Mouse (Mus musculus) right cerebral cortex, adult 18-20 months (tissue): ENCODE measurements around the gene Ptprr.
A peak's percentile ranks its signal among the peaks of the same experiment; 100 is the strongest.

Source experiments
- DNase-seq: peaks from one replicate; pipeline ENCODE4 v3.0.0; 2022; ENCODE audit warnings: mixed read lengths

Gene Ptprr

DNA sequence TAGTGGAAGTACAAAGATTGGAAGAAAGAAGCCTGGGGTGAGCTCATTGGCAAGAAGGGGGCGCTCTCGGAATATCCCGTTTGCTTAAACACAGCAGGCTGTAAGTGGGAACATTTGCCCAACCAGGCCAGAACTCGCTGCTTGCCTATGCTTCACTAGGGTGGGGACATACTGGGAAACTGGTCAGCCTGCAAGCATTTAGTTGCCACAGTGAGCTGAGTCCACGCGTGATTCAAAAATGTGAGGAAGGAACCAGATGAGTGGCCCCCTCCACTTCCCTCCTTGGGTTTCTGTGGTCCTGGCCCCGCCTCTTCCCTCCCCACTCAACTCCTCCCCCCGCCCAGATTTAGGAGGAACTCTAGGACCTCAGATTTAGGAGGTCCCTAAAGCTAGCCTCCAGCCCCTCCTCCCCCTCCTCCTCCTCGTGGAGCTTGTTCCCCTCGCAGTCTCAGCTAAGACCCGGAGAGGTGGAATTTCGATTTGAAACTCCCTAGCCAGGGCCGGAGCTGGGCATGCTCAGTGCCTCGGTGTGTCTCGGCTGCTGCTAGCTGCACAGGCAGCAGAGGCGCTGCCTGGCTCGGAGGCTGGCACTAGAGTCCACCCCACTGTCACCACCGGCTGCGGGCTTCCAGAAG, at the start of gene Ptprr:
Gene Ptprr, plus strand, starts transcription at position 369 of the 635 bp plus-strand sequence.
- DNase-seq = peak; percentile 92

DNA sequence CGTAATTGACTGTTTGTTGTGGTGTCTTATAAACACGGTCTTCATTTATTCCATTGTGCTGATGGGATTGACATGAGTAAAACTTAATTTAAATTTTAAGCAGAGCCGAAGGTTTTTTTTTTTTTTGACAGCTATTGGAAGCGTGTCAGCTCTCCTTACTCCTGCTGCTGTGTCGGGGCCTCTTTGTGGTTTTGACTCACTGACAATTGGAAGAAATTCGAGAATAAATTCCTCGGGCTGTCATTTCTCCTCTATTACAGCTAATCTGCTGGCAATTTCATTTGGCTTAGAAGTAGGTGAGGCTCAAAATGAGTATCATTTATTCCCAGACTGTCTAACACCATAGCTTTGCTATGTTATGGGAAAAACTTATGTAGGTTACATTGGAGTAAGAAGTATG, 41.7 kb upstream of the Ptprr start:
- DNase-seq = no peak

DNA sequence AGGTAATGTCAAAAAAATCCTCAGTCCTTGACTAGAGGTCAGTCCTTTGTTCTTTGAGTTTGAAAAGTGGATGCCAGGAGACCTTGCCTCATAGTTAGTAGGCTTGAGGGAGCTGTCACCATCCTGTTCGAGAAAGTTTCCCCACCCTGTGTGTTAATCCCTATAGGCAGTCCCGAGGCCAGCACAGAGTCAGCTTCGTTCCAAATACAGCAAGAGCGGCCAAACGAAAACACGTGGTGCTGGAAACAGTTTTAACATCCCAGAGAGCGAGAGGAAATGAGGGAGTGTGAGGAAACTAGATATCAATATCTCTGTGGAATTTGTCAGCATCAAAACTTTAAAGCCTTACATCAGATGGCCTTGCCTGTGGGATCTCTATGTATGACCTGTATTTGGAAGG, 39.0 kb upstream of the Ptprr start:
- DNase-seq = no peak

DNA sequence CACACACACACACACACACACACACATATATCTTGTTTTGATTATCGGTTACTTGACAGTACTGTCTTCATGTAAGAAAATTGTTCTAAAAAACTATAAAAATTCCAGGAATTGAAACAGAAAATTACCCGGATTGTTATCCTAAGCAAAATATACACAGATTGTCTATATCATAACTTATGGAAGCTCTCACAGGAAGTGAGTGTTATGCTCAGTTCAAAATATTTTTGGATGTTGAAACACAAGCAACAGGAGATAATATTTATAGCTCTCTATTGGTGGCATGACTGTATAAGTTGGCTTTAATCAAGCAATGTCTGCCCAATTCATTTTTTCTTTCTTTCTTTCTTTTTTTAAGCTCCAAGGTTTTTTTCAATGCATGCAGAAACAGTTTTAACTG, 38.0 kb upstream of the Ptprr start:
- DNase-seq = no peak

DNA sequence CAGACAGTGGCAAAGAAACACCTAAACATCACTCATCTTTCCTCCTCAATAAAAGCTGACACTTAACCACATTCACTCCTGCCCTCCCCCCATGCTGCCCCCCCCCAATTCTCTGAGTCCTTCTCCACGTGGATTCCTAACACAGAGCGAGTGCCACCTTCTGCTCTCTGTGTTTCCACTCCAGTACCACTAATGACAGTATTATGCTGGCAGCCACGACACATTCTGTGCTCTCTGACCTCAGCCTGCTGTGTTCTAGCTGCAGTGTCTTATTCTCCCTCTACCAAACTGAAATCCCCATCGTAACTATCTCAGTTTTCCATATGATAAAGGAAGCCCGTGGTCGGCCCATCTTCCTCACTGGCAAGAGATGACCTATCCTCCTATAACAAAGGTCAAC, 33.7 kb upstream of the Ptprr start:
- no peak for DNase-seq

DNA sequence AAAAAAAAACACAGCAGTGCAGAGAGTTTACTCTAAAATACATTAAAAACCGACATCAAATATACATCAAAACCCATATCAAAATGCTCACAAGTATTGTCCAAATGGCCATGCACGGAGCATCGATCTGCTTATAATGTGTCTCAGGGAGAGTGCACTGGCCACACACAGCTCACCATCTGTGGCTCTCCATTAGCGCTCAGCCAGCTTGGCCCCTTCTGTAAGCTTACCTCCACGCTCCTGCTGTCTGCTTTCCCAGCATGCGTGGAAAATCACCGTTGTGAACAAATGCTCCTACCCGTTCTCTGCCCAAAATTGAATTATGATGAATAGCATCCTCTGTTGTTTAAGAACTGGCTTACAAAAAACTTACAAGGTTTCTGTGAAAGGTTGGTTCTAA, 16.2 kb upstream of the Ptprr start:
- DNase-seq = no peak

DNA sequence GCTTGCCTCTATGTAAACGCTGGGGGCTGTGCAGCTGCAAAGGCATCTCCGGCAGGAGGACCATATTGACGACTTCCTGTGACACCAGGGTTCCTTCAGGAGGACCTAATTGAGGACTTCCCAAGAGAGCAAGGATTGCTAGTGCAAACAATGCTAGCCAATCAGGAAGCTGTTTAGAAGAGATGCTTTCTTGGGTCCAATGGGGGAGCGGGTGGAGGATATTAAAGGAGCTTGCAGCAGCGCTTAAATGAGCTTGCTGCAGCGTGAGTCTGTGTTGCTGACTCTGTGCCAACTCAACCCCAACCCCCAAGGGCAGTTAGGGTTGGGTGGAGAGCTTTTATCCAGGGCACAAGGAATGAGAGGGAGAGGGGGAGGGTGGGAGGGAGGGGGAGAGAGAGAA, 11.3 kb upstream of the Ptprr start:
- no peak for DNase-seq

DNA sequence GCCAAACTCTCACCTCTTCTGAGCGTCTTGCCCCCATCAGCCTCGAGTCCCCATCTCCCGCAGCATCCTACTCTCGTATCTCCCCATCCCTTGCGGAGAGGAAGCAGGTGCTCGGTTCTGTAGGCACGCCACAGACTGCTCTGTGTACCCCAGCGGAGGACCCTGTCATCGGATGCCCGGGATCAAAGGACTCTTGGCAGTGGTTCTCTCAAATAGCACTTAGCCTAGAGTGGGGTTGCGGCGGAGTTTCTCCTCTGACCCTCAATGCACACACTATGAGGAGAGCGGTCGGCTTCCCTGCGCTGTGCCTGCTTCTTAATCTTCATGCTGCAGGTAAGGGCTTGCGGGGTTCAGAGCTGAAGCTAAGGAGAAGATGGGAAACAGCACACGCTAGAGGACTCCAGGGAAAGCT, 473 bp downstream of the Ptprr start:
- DNase-seq = no peak

DNA sequence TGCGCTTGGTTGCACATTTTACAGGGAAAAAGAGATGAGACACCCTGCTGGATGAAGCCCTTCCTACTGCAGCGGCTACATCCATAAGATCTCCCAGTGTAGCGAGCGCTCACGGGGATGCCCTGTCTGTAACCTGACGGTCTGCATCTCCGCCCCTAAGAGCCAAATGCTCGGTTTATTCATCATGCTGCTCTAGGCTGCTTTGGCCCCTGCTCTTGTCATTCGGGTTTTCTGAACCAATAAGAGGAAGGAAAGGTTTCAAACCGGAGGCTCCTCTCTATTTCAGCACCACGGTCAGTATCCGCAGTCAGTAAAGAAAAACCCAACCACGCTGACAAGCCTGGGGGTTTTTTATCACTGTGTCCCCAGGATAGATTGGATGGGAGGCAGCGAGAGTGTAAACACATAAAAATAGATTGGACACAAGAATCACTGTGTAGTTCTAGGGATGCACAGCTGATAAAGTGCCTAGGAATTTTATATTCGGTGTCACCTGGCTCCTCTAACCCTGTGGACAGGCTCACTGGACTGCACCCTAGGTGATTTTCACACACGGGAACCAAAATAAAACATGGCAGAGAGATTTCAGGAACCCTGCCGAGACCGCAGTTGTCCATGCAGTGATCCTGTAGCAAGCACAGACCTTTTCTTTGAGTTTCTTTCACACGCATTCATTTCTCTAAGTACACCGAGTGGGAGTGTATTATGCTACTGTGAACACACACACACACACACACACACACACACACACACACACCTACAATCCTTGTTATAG, 1.3 kb downstream of the Ptprr start:
- DNase-seq = peak; percentile 60

DNA sequence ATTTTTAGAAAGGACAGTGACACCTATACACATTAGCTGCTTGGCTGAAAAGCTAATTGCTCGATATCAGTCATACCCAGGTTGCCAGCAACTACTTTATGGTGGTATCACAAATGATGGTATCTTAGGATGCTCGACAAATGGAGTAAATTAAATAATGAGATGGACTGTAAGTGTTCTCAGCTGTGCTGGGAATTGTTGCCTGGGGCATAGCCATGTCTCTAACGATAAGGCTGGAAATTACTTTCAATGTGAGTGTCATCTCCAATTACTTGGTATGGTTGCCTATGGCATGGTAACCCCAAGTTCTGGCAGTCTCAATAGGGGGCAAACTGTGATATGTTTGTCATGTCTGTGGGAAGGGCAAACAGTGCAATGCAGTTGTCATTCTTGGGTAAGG, 3.1 kb downstream of the Ptprr start:
- no peak for DNase-seq

DNA sequence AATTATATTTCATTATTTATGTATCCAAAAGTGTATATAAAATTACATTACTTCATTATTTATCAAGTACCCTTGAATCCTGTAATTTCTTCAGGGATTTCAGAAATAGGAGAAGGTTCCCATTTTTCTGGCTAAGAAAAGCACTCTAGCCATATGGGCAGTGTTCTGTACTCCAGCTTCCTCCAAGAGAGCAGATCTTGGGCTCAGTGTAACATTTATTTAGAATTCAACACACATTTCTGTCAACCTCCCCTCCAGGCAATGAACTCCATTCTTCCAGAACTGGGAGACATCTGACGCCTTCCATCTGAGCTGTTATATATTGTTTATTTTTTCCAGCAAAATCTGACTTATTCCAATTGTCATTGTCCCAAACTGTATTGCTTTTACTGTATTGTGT, 20.1 kb downstream of the Ptprr start:
- DNase-seq = no peak

DNA sequence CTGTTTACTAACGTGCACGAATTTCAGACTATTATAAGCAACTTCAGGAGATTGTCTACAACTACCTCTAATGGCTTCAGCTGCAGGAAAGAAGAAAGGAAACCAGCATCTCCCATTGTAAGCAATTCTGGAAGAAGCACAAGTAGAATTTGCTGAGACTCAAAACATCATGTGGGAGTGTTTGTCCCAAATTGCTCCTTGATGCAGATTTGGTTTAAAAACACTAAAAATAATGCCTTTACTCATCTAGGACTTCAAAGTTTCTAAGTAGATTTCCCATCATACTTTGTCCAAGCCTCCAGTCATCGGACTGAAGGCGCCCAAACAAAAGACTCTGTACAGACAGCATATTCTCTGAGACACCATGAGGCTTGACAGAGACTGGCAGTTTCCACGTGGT, 57.9 kb downstream of the Ptprr start:
- peak; percentile 6 for DNase-seq

DNA sequence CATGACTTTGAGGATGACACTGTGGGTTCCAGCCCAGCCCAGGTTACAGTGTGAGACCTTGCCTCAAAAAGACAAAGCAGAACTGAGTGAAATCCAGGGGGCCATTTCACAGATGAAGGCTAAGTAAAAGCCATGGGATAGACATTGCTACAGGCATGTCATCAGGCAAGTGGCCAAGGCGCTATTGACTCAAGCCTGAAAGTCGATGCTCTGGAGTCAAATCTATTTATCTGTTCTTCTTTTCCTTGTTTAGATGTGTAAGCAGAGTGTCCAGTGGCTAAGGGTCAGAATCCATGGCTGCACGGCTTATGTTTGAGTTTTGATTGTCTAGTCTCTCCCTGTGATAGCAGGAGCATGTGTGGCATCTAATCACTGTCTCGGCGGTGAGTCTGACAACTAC, 60.6 kb downstream of the Ptprr start:
- no peak for DNase-seq

DNA sequence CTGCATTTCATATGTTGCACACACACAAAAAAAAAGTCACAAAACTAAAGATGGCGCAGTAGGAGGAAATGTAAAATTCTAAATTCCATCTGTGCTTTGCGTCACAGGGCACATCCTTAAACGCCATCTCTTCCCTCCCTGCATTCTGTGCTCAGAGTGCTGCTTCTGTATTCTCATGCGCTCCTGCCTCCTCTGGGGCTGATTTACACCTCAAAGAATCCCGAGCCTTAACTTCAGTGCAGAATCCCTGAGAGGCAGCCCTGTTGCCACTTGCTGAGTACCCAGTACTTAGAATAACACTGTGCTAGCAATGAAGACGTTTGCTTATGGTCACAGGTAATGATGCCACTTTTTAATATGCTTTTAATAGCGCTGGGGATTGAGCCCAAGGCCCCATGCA, 61.4 kb downstream of the Ptprr start:
- no peak for DNase-seq

DNA sequence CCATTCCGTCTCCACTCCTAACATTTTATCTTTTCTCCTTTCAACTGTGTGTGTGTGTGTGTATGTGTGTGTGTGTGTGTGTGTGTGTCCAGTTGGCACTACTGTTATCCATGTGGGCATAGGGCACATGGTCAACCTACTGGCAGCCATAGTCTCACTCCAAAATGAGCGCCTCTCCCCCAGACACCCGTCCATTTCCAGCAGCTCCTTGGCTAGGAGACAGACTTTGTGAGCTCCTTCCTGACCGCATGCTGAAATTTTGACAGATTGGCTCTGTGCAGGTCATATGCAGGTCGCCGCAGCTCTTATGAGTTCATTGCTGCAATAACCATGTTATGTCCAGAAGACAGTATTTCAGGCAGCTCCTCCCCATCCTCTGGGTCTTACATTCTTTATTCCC, 62.8 kb downstream of the Ptprr start:
- DNase-seq = no peak

DNA sequence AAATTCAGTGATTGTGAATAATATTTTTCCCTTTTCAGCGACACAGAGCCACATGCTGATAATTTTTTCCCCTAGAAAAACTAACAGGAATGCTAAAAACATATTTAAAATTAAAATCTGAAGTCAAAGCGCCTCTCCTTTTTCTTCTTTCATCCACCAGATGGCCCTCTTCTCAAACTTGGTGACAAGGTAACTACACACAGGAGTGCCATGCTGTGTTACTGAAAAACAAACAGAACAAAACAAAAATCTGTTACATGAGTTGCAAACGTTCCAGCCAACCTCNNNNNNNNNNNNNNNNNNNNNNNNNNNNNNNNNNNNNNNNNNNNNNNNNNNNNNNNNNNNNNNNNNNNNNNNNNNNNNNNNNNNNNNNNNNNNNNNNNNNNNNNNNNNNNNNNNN, 66.0 kb downstream of the Ptprr start:
- DNase-seq = peak; percentile 13

DNA sequence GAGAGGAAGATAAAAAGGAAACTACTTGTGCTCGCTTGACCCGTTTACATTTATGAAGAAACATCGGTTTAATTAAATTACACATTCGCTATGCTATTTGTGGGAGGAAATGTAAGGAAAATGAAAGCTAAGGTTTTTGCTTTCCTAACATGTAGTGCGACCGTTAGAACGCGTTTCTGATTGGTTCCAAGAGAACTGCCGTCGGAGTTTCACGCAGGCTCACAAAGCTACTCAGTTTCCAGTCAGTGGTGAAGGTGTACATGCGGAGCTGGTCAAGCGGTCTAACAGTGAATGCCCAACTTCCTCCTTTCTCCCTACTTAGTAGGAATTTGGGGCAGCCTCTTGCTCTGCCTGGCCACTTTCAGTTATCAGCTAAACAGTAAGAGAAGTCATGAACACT, 78.5 kb downstream of the Ptprr start:
- DNase-seq = no peak

DNA sequence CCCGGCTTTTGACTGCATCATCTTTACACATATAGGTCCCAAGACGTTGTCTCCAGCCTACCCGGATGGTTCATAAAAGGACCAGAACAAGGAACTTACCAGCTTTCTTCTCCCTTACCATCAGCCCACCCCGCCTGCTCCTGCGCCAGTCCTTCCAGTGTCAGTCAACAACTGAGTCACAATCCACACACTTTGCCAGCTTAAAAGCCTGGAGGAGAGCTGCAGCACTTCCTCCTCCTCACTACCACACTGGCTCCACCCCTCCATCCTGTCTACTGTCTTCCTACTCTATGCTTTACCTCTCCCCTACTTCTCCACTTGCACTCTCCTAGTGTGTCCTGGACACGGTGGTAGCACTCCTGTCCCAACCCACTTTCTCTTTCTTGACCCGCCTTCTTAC, 80.5 kb downstream of the Ptprr start:
- DNase-seq = peak; percentile 11

DNA sequence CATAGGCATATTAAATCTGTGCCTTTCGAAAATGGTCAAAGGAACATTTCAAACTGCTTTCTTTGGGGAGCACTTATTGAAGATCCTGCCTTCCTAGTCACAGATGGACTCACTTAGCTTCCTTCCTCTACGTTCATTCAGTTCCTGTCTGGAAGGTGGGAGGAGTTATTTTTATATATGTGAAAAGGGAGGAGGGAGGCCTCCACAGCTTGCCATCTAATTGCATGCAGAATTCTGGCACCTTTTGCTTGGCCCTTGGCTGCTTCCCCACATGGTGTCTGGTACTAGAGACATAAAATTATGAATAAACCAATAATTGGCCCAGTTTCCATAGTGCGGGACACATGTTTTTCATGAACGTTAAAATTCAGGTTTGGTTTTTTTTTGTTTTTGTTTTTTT, 90.2 kb downstream of the Ptprr start:
- peak; percentile 49 for DNase-seq

DNA sequence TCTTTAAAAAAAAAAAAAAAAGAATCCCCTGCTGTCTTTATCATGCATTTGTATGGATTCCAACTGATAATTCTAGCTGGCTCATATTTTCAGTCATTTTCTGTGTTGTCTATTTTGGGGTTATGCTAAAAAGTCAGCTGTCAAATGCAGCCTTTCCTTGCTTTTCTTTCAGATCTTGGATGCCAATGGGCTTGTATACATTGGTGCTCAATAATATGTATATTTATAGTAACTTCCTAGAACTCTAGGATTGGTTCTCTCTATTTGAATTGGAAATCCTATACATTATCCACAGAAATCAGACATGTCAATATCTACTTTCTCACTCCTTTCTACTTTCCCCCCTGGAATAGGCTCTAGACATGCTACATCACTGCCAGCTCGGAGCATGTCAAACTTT, 90.7 kb downstream of the Ptprr start:
- DNase-seq = no peak

DNA sequence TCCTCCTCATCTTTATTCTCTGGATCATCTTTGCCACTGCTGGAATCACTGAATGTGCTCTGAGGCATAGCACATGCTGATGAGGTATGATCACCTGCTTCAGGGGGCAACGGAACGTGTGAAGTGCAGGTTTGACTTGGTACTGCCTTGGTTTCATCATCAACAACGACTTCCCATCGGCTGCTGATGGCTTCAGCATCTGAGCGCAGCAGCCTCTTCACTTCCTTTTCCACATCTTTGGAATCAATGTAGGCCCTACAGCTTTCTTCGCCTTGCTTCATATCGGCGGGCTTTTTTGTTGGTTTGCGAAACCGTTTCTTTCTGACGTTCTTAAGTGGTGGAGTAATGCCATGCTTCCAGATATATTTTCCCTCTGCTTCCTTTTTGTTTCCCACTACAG, 94.9 kb downstream of the Ptprr start:
- no peak for DNase-seq

DNA sequence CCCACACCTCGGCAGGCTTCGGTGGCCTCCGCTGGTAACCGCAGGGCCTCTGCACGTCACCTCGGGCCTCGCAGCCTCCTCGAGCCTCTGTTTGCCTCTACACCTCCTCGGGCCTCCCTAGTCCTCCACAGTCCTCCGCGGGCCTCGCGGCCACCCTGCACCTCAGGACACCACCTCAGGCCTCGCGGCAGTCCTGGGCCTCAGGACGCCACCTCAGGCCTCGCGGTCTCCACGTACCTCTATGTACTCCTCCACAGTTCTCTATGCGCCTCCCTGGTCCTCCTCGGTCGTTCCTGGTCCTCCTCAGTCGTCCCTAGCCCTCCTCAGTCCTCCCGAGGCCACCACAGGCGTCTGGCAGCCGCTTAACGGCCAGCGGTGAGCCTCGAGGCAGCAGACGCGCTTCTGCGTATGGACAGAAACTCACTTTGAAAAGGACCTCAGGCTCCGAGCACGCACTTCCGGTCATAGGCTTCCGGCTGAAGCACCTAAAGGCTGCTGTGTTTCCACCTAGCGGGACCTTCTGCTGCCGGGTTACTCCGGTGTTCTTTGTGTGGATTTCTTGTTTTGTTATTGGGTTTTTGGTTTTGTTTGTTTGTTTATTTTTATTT, 96.0 kb downstream of the Ptprr start, which contains the start of gene 4933416C03Rik:
Gene 4933416C03Rik, minus strand, starts transcription at position 51 of the 608 bp plus-strand sequence.
- DNase-seq = no peak

DNA sequence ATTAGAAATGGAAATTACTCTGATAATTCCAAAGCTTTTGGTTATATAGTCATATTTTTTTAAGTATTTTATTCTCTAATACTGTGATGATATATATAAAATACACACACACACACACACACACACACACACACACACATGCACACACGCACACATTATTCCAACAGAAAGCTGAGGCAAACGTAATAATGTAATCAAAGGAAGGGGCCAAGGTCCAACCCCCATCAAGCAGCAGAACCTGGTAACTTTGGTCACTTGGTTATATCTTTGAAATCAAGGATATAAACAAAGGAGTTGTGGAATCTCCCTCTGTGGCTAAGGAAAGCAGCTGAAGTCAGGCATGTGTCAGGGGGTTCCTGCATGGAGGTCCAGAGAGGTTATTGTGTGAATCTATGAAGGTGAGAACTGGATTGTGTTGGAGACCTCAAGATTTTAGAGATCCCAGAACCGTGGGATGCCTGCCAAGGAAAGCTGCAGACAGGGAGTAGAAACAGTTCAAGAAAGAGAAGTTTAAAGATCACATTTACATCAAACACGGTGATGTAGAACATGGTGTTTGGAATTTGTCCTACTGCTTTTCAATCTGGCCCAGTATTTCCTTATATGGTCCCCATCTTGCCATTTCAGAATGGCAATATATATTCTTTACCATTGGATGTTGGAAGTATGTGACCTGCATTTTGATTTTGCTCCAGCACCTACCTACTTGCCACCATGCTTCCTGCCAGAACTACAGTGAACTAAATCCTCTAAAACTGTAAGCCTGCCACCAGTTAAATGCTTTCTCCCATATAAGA, 98.1 kb downstream of the Ptprr start:
- no peak for DNase-seq
